In the genomic region with DNA sequence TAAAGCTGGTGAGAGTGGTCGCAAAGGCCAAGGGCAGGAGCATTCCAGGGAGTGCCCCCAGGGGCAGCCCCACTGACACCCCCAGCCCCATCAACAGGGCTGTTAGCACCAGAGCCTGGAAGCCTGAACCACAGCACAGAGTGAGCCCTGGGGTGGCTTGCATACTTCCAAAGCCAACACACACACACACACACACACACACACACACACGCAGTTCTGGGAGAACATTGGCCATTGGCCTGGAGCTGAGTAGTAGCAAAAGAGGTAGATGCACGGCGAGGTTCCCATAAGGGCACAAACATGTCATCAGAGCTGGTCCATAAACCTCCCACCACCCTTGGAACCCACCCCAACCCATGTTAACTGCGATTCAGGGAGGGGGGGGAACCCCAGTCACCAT, we compare ENCODE assay signal across 1 mouse cellular context.
TF ChIP-seq lines count a peak whose summit lies in the region.

No protein-coding gene starts in this region.

TF ChIP-seq in MEL, 35 proteins besides CTCF, POLR2A, EP300 and RAD21:
- TF ChIP-seq KAT2A (conservative IDR thresholded peaks at IDR 0.05; ENCODE audit: low read depth, low read length) = no peak
- 0 out of 2 replicates have a peak, but pooled peaks have one; percentile 18 for TF ChIP-seq ELF1 (IDR thresholded peaks at IDR 0.05; ENCODE audit: low read depth, low read length)
- 0 out of 2 replicates have a peak, but pooled peaks have one; percentile 9 for TF ChIP-seq BHLHE40 (IDR thresholded peaks at IDR 0.05; ENCODE audit: borderline replicate concordance, low read depth, low read length)
